Mouse (Mus musculus) kidney, postnatal 0 days (tissue): Measurements from ENCODE around the gene Ddias. TPM values are rescaled to one million over a fixed set of nuclear protein-coding genes. Genes with fewer than 3 reads are reported as not detected.
A peak's percentile ranks its signal among the peaks of the same experiment; 100 is the strongest.

Experiments
- ATAC-seq: fragments of 200-750 bp; cut with Nextera tagmentation; replicated peaks from 2 replicates; pipeline ENCODE4 v1.8.0; 2017; ENCODE audit warnings: low read depth, moderate number of reproducible peaks, moderate TSS enrichment, moderate library complexity; ENCODE audit not compliant: low FRiP score
- DNase-seq: peaks from one replicate; pipeline ENCODE4 v3.0.0-alpha.2; 2016; ENCODE audit warnings: low spot score
- H3K27ac ChIP-seq: fragments of 300-500 bp; sonication (generic); 2 replicates; pipeline ENCODE4 v1.5.1; 2014; ENCODE audit warnings: mild to moderate bottlenecking
- H3K27me3 ChIP-seq: fragments of 300-500 bp; sonication (generic); 2 replicates; pipeline ENCODE4 v1.6.1; 2014; ENCODE audit warnings: low read length, mixed read lengths; ENCODE audit not compliant: insufficient read depth
- H3K36me3 ChIP-seq: fragments of 300-500 bp; sonication (generic); 2 replicates; pipeline ENCODE4 v1.6.1; 2014; ENCODE audit warnings: low read length, mixed read lengths; ENCODE audit not compliant: insufficient read depth
- H3K4me1 ChIP-seq: fragments of 300-500 bp; sonication (generic); replicated peaks from 2 replicates; pipeline ENCODE4 v1.6.1; 2014; ENCODE audit warnings: antibody characterized with exemption, low read length, mixed read lengths; ENCODE audit not compliant: insufficient read depth
- H3K4me2 ChIP-seq: fragments of 300-500 bp; sonication (generic); 2 replicates; pipeline ENCODE4 v1.6.1; 2014; ENCODE audit warnings: mild to moderate bottlenecking, low read length, moderate library complexity, mixed read lengths
- H3K4me3 ChIP-seq: fragments of 300-500 bp; sonication (generic); replicated peaks from 2 replicates; pipeline ENCODE4 v1.5.1; 2014; ENCODE audit warnings: low read depth, low read length
- H3K9ac ChIP-seq: fragments of 300-500 bp; sonication (generic); 2 replicates; pipeline ENCODE4 v1.6.1; 2014; ENCODE audit warnings: low read depth, low read length
- H3K9me3 ChIP-seq: fragments of 300-500 bp; sonication (generic); replicated peaks from 2 replicates; pipeline ENCODE4 v1.6.1; 2016; ENCODE audit warnings: low read length, inconsistent platforms, mixed read lengths
- CTCF ChIP-seq: IDR thresholded peaks from 2 replicates; pipeline ENCODE4 v1.5.1; 2016; ENCODE audit warnings: antibody characterized with exemption, low read depth, mild to moderate bottlenecking, moderate library complexity
- WGBS: fragments of 180-500 bp; shearing (Covaris S2); extraction: QIAGEN DNeasy Blood & Tissue Kit; methylation state at CpG from one replicate; pipeline ENCODE4 v1.1.7; 2014; 5-methylcytosine and 5-hydroxymethylcytosine counted together
- polyA plus RNA-seq: library from polyadenylated mRNA; unstranded; fragments of >200 nt; fragmentation: Nextera tagmentation; extraction: Ambion mirVana; gene quantifications from 2 replicates; pipeline ENCODE4 v1.2.1, GENCODE M21; 2015

Gene Ddias
- polyA plus RNA-seq, 1 experiment from 2014 or later: 6.2 TPM

GRCm38 (mm10) chr7:92870161-92870560 lies 3.9 kb downstream of the Ddias start:
- Histone ChIP-seq H3K27me3 (no peaks in the 10 kb centered on the region), H3K9ac (no peak overlapping the region), H3K4me3 (no peak overlapping the region), H3K9me3 (no peaks in the 10 kb centered on the region), H3K4me2 (no peak overlapping the region), H3K4me1 (peaks cover 6% of the 10 kb centered on the region; the same call in 1 of the 2 replicates), H3K27ac (no peak overlapping the region), H3K36me3 (no peaks in the 10 kb centered on the region)
- DNase-seq: peak; percentile 52
- WGBS: 61% methylated on average over 3 of the region's 3 CpGs
- peak; percentile 66 for TF ChIP-seq CTCF
- ATAC-seq: no peak

- H3K4me3 ChIP-seq: no peak overlapping the region
- peak; percentile 76 for DNase-seq
- WGBS: 25% methylated on average over 2 of the region's 2 CpGs
Observed at GRCm38 (mm10) chr7:92866526-92866925, 7.5 kb downstream of the Ddias start.

DNA sequence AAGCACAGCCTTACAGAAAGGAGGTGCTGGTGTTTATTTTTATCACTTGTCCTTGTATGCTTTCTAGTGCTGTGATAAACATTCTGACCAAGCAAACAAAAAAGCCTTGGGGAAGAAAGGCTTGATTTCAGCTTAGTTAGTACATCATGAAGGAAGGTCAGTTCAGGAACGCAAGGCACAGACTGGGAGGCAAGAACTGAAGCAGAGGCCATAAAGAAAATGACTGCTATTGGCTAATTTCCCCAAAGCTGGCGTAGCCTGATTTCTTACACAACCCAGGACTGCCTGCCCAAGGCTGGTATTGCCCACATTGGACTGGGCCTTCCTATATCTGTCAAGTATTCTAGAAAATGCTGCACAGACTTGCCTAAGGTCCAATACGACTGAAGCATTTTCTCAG lies 25.8 kb downstream of the Ddias start:
- no peak for TF ChIP-seq CTCF
- Histone ChIP-seq H3K4me1 (no peaks in the 10 kb centered on the region), H3K9ac (no peak overlapping the region), H3K4me2 (no peak overlapping the region), H3K27ac (no peak overlapping the region), H3K27me3 (no peaks in the 10 kb centered on the region), H3K4me3 (no peak overlapping the region), H3K9me3 (no peaks in the 10 kb centered on the region), H3K36me3 (no peaks in the 10 kb centered on the region)
- 65% methylated on average over 3 of the region's 3 CpGs for WGBS
- ATAC-seq (no peak), DNase-seq (no peak)

More at GRCm38 (mm10) chr7:92866526-92866925, 7.5 kb downstream of the Ddias start:
- no peak for ATAC-seq
- H3K9ac ChIP-seq: no peak overlapping the region
- H3K9me3 ChIP-seq: no peaks in the 10 kb centered on the region
- no peaks in the 10 kb centered on the region for H3K27me3 ChIP-seq
- no peaks in the 10 kb centered on the region for H3K4me1 ChIP-seq
- H3K27ac ChIP-seq: no peak overlapping the region
- H3K4me2 ChIP-seq: no peak overlapping the region
- no peaks in the 10 kb centered on the region for H3K36me3 ChIP-seq
- TF ChIP-seq CTCF: peak; percentile 84

DNA sequence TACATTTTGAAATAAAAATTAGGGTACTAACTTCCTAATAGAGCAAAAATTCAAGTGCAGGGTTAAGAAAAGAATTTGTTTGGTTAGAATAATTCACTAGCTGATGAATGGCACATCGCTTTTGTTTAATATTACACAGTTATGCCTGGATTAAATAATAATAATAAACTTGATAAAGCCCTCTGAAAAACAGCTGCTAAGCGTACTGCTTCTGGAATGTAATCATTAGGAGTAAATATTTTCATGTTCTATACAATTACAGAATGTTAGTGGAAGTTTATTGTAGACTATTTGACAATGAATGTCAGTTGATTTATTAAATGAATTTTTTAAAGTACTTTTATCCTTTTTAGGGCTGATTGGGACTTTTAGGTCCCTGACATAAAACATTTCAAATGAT lies 31.8 kb downstream of the Ddias start:
- H3K4me3 ChIP-seq: no peak overlapping the region
- DNase-seq (no peak), ATAC-seq (no peak)
- H3K9ac ChIP-seq: no peak overlapping the region
- H3K36me3 ChIP-seq: no peaks in the 10 kb centered on the region
- H3K9me3 ChIP-seq: no peaks in the 10 kb centered on the region
- no peaks in the 10 kb centered on the region for H3K4me1 ChIP-seq
- no peaks in the 10 kb centered on the region for H3K27me3 ChIP-seq
- TF ChIP-seq CTCF: no peak
- no peak overlapping the region for H3K4me2 ChIP-seq
- no peak overlapping the region for H3K27ac ChIP-seq
- WGBS: 70% methylated on average over 2 of the region's 2 CpGs

DNA sequence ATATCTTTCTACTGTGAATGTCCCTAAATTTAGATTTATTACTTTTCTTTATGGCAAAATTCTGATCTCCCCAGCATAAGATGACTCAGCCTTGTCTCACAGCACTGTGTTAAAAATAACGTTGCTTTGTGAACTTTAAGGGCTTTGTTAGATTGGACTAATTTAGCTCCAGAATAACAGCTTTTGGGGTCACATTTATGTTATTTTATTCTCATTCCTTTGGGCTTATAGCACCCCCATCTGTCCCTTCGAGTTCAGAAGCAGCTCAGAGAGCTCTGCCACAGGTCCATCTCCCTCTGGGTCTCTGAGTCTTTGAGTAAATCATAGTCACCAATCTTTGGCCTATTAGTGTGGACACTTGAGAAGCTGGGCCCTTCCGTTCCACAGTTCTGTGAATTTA lies 36.1 kb downstream of the Ddias start:
- WGBS: 42% methylated on average over 3 of the region's 3 CpGs
- DNase-seq: peak; percentile 21
- no peaks in the 10 kb centered on the region for H3K9me3 ChIP-seq
- no peaks in the 10 kb centered on the region for H3K36me3 ChIP-seq
- TF ChIP-seq CTCF: no peak
- no peaks in the 10 kb centered on the region for H3K4me1 ChIP-seq
- no peak overlapping the region for H3K4me3 ChIP-seq
- ATAC-seq: no peak
- no peak overlapping the region for H3K4me2 ChIP-seq
- H3K9ac ChIP-seq: no peak overlapping the region
- H3K27me3 ChIP-seq: no peaks in the 10 kb centered on the region
- H3K27ac ChIP-seq: no peak overlapping the region

GRCm38 (mm10) chr7:92837226-92837625 lies 36.8 kb downstream of the Ddias start:
- H3K4me1 ChIP-seq: no peaks in the 10 kb centered on the region
- H3K27me3 ChIP-seq: no peaks in the 10 kb centered on the region
- WGBS: 75% methylated on average over 11 of the region's 11 CpGs
- H3K4me2 ChIP-seq: no peak overlapping the region
- no peak overlapping the region for H3K4me3 ChIP-seq
- H3K9me3 ChIP-seq: no peaks in the 10 kb centered on the region
- H3K9ac ChIP-seq: no peak overlapping the region
- no peak for TF ChIP-seq CTCF
- no peak overlapping the region for H3K27ac ChIP-seq
- ATAC-seq (no peak), DNase-seq (no peak)
- H3K36me3 ChIP-seq: no peaks in the 10 kb centered on the region

DNA sequence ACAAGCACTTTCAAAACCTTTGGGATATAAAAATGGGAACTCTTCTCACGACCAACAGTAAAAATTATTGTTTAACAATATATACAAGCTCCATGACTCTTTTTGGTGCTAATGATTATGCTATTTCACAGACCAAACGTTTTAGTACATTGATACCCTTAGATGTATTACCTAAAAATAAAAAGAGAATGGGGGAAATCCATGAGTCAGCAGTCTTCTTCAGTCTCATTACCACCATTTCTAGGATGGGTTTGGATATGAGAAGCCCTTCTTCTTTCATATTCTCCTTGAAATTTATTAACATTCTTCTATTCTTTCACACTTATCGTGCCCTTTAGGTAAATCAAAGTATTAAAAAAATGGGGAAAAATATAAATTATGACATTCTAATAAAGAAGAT lies 37.6 kb downstream of the Ddias start:
- H3K4me3 ChIP-seq: no peak overlapping the region
- no peak overlapping the region for H3K4me2 ChIP-seq
- H3K9me3 ChIP-seq: no peaks in the 10 kb centered on the region
- no peak overlapping the region for H3K9ac ChIP-seq
- H3K36me3 ChIP-seq: no peaks in the 10 kb centered on the region
- H3K27ac ChIP-seq: no peak overlapping the region
- no peak for TF ChIP-seq CTCF
- DNase-seq (no peak), ATAC-seq (no peak)
- H3K4me1 ChIP-seq: no peaks in the 10 kb centered on the region
- no peaks in the 10 kb centered on the region for H3K27me3 ChIP-seq
- WGBS: 86% methylated on average over 3 of the region's 3 CpGs
